Comparison of ENCODE assay signal across 29 mouse cellular contexts in the genomic region with DNA sequence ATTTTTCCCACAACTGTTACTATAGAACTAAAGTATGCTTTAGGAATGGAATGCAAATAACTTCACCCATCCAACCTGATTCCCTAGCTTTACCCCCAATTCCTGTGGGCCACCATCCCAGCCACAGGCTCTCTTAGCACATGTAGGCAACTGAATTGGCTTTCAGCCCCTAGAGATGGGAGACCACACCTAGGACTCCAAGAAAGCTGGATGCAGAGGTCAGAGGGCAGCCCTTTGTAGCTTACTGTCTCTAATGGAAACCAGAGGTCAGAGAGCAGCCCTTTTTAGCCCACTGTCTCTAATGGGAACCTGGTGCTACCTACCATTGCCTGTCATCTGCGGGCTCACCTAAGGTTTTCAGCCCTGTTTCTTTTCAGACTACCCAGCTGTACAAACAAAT. TPM values are rescaled to one million over a fixed set of nuclear protein-coding genes. Genes with fewer than 3 reads are reported as not detected.
A peak's percentile ranks its signal among the peaks of the same experiment; 100 is the strongest.
DNase-seq lines count a peak whose midpoint lies in the region; TF ChIP-seq lines count a peak whose summit lies in the region.
"Had no signal": no experiment of that assay in that cellular context is flagged by ENCODE, and none has a peak within 500 bp of the region (broad histone marks: within the 10 kb centered on the region; RNA-seq: fewer than 3 reads in every experiment).

No protein-coding gene starts in this region.

- H3K27me3 ChIP-seq in ES-Bruce4 (ENCODE audit: control insufficient read depth, insufficient read depth, low read length, poor library complexity, severe bottlenecking) = no peaks in the 10 kb centered on the region
- H3K27me3 ChIP-seq in embryonic facial prominence, embryonic 10.5 days (replicated peaks; ENCODE audit: low read depth, poor library complexity, severe bottlenecking) = no peaks in the 10 kb centered on the region
- H3K27me3 ChIP-seq: hindbrain, embryonic 12.5 days; intestine, embryonic 15.5 days; limb, embryonic 13.5 days; liver, embryonic 13.5 days had no signal

- H3K4me3 ChIP-seq in ES-Bruce4 (ENCODE audit: low read depth, low read length) = no peak overlapping the region
- no peak overlapping the region for H3K4me3 ChIP-seq in embryonic facial prominence, embryonic 10.5 days
- H3K4me3 ChIP-seq: erythroblast, embryonic 14.5 days; hindbrain, embryonic 12.5 days; intestine, embryonic 15.5 days; layer of hippocampus, adult 2 months; left cerebral cortex, adult 2 months; limb, embryonic 13.5 days; liver, embryonic 13.5 days had no signal

- WGBS in embryonic facial prominence, embryonic 10.5 days = 12% methylated on average over 1 of the region's 1 CpGs

- peak; percentile 6 for DNase-seq in kidney, adult 11 months
- no peak for DNase-seq in kidney, adult 8-10 months
- peak; percentile 57 for DNase-seq in ZHBTc4 (ENCODE audit: low read depth, low spot score)
- DNase-seq in embryonic facial prominence, embryonic 10.5 days (ENCODE audit: low spot score) = peak; percentile 27
- no peak for DNase-seq in lung, postnatal 10 days
- no peak for DNase-seq in testis, postnatal 10 days (ENCODE audit: low spot score)
- DNase-seq: adrenal gland, postnatal 25 days; cerebellum, adult 11-12 months; cerebellum, postnatal 10 days; heart, postnatal 14 days; kidney, postnatal 25 days; liver, embryonic 13.5 days; lung, adult 18-20 months; midbrain, embryonic 14.5 days; right cerebral cortex, adult 18-20 months; right cerebral cortex, postnatal 4 days; thymus, adult 2 months; thymus, postnatal 36 days had no signal

- no peak for TF ChIP-seq CTCF in ES-Bruce4 (IDR thresholded peaks at IDR 0.05; ENCODE audit: low read depth, low read length)

- no peaks in the 10 kb centered on the region for H3K9me3 ChIP-seq in ES-Bruce4 (replicated peaks; ENCODE audit: control insufficient read depth, insufficient read depth, low read length, poor library complexity, severe bottlenecking)
- H3K9me3 ChIP-seq in embryonic facial prominence, embryonic 10.5 days = no peaks in the 10 kb centered on the region
- H3K9me3 ChIP-seq: G1E; hindbrain, embryonic 12.5 days; intestine, embryonic 15.5 days; limb, embryonic 13.5 days; liver, embryonic 13.5 days had no signal

- no peak for TF ChIP-seq EP300 in ES-Bruce4 (IDR thresholded peaks at IDR 0.05; ENCODE audit: insufficient read depth, low read depth, low read length)

- no peak overlapping the region for H3K9ac ChIP-seq in ES-Bruce4 (ENCODE audit: low read depth, poor library complexity, severe bottlenecking)
- H3K9ac ChIP-seq: hindbrain, embryonic 12.5 days; intestine, embryonic 15.5 days; limb, embryonic 13.5 days; liver, embryonic 13.5 days had no signal

- peaks cover 7% of the 10 kb centered on the region for H3K4me1 ChIP-seq in ES-Bruce4 (ENCODE audit: control insufficient read depth, insufficient read depth, low read length)
- H3K4me1 ChIP-seq in embryonic facial prominence, embryonic 10.5 days = peaks cover 12% of the 10 kb centered on the region
- H3K4me1 ChIP-seq: hindbrain, embryonic 12.5 days; intestine, embryonic 15.5 days; limb, embryonic 13.5 days had no signal

- peak overlapping the region; percentile 72 for H3K27ac ChIP-seq in ES-Bruce4 (ENCODE audit: insufficient read depth, low read length)
- no peak overlapping the region for H3K27ac ChIP-seq in embryonic facial prominence, embryonic 10.5 days (replicated peaks)
- H3K27ac ChIP-seq: hindbrain, embryonic 12.5 days; hindbrain, postnatal 0 days; intestine, embryonic 15.5 days; layer of hippocampus, adult 2 months; left cerebral cortex, adult 2 months; limb, embryonic 13.5 days; liver, embryonic 13.5 days; macrophage; stomach, postnatal 0 days had no signal

- H3K36me3 ChIP-seq in ES-Bruce4 (ENCODE audit: control insufficient read depth, insufficient read depth, low read length, poor library complexity, severe bottlenecking) = no peaks in the 10 kb centered on the region
- no peaks in the 10 kb centered on the region for H3K36me3 ChIP-seq in embryonic facial prominence, embryonic 10.5 days (replicated peaks)
- H3K36me3 ChIP-seq: G1E; hindbrain, embryonic 12.5 days; intestine, embryonic 15.5 days; limb, embryonic 13.5 days; liver, embryonic 13.5 days had no signal

- TF ChIP-seq POLR2A in ES-Bruce4 (IDR thresholded peaks at IDR 0.05; ENCODE audit: insufficient read depth, low read length) = no peak

RNA-seq across cellular contexts. Expression of a gene that starts 10.9 kb away (rescaled TPM):
- 11.0 and 11.9 TPM in 2 replicates for polyA plus RNA-seq in ES-Bruce4 (2011; ENCODE audit: insufficient read depth, insufficient read length, low read depth, missing spikeins)
- 18.5 and 20.7 TPM in 2 replicates for polyA plus RNA-seq in embryonic facial prominence, embryonic 10.5 days (2016; fragmentation: Nextera tagmentation; extraction: Ambion mirVana)

Comparison
In these comparisons a context has a peak if more than half of its experiments do, and no peak if none do; other contexts are left out.
1. DNase-seq: peak in kidney, adult 11 months (single experiment), ZHBTc4 (single experiment) and embryonic facial prominence, embryonic 10.5 days (single experiment); none in kidney, adult 8-10 months (0 of 2), lung, postnatal 10 days (single experiment) and testis, postnatal 10 days (single experiment).